Mouse (Mus musculus): ENCODE data around the gene Ehf. TPM values are rescaled to one million over a fixed set of nuclear protein-coding genes. Genes with fewer than 3 reads are reported as not detected.

The Ehf gene
- polyA plus RNA-seq, 1 experiment from 2014 or later, result 29.6 TPM

GRCm38 (mm10) chr2:103274803-103275202 lies 28.3 kb downstream of the Ehf start:
- Histone ChIP-seq H3K36me3 (ENCODE audit: control insufficient read depth, insufficient read depth, low read length) (no peaks in the 10 kb centered on the region), H3K27me3 (ENCODE audit: control insufficient read depth, insufficient read depth, low read length) (no peaks in the 10 kb centered on the region), H3K4me2 (replicated peaks; ENCODE audit: low read depth, low read length) (no peak overlapping the region), H3K4me3 (ENCODE audit: low read length) (no peak overlapping the region), H3K9me3 (ENCODE audit: control insufficient read depth, low read length) (no peaks in the 10 kb centered on the region), H3K9ac (ENCODE audit: low read depth, low read length) (no peak overlapping the region), H3K27ac (ENCODE audit: low read depth, low read length) (no peak overlapping the region), H3K4me1 (ENCODE audit: control insufficient read depth, insufficient read depth, low read length) (0 out of 2 replicates have a peak, but pooled peaks cover 5% of the 10 kb centered on the region)
- 54% methylated on average over 2 of the region's 2 CpGs for WGBS
- no peak for ATAC-seq (ENCODE audit: low FRiP score, low TSS enrichment)

- Histone ChIP-seq H3K4me2 (replicated peaks; ENCODE audit: low read depth, low read length) (no peak overlapping the region), H3K27me3 (ENCODE audit: control insufficient read depth, insufficient read depth, low read length) (no peaks in the 10 kb centered on the region)
- WGBS, result 87% methylated on average over 1 of the region's 1 CpGs
Observed at GRCm38 (mm10) chr2:103274270-103274669, 28.8 kb downstream of the Ehf start.

GRCm38 (mm10) chr2:103271481-103271880 lies 31.6 kb downstream of the Ehf start:
- Histone ChIP-seq H3K4me1 (ENCODE audit: control insufficient read depth, insufficient read depth, low read length) (no peaks in the 10 kb centered on the region), H3K27me3 (ENCODE audit: control insufficient read depth, insufficient read depth, low read length) (no peaks in the 10 kb centered on the region), H3K27ac (ENCODE audit: low read depth, low read length) (no peak overlapping the region), H3K9me3 (ENCODE audit: control insufficient read depth, low read length) (no peaks in the 10 kb centered on the region), H3K9ac (ENCODE audit: low read depth, low read length) (no peak overlapping the region), H3K36me3 (ENCODE audit: control insufficient read depth, insufficient read depth, low read length) (no peaks in the 10 kb centered on the region), H3K4me3 (ENCODE audit: low read length) (no peak overlapping the region), H3K4me2 (replicated peaks; ENCODE audit: low read depth, low read length) (no peak overlapping the region)
- WGBS, result 87% methylated on average over 8 of the region's 8 CpGs
- no peak for ATAC-seq (ENCODE audit: low FRiP score, low TSS enrichment)

More at GRCm38 (mm10) chr2:103274270-103274669, 28.8 kb downstream of the Ehf start:
- ATAC-seq (ENCODE audit: low FRiP score, low TSS enrichment), result no peak
- H3K9ac ChIP-seq (ENCODE audit: low read depth, low read length), result no peak overlapping the region
- H3K4me3 ChIP-seq (ENCODE audit: low read length), result no peak overlapping the region
- H3K36me3 ChIP-seq (ENCODE audit: control insufficient read depth, insufficient read depth, low read length), result no peaks in the 10 kb centered on the region
- H3K4me1 ChIP-seq (ENCODE audit: control insufficient read depth, insufficient read depth, low read length), result 0 out of 2 replicates have a peak, but pooled peaks cover under 1% of the 10 kb centered on the region
- no peaks in the 10 kb centered on the region for H3K9me3 ChIP-seq (ENCODE audit: control insufficient read depth, low read length)
- no peak overlapping the region for H3K27ac ChIP-seq (ENCODE audit: low read depth, low read length)

DNA sequence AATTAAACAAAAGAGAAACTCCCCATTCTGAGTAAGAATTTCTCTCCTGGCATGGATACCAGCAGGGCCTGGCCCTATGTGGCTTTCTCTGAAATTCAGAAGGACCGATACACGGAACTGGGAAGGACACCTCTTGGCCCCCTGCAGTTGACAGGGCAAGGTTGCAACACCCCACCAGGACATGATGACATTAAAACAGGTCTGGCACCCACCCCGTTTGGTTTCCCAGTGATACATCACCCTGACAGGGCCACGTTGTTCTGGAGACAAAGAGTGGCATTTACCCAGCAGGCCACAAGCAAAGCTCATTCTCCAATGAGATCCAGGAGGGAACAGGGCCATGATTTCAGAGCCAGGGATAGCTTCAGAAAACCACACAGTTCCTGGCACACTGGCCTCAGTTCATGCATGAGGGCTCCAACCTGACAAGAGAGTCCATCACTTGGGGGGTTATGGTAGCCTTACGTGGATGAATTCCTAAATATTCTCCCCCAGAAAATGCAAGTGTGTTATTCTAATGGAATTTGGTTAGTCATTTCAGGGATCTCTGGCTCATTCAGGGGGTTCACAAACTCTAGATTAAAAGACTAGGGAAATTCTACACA lies 32.4 kb downstream of the Ehf start:
- Histone ChIP-seq H3K9me3 (ENCODE audit: control insufficient read depth, low read length) (no peaks in the 10 kb centered on the region), H3K27me3 (ENCODE audit: control insufficient read depth, insufficient read depth, low read length) (no peaks in the 10 kb centered on the region), H3K4me3 (ENCODE audit: low read length) (no peak overlapping the region), H3K36me3 (ENCODE audit: control insufficient read depth, insufficient read depth, low read length) (no peaks in the 10 kb centered on the region), H3K4me1 (ENCODE audit: control insufficient read depth, insufficient read depth, low read length) (no peaks in the 10 kb centered on the region), H3K9ac (ENCODE audit: low read depth, low read length) (no peak overlapping the region), H3K27ac (ENCODE audit: low read depth, low read length) (no peak overlapping the region), H3K4me2 (replicated peaks; ENCODE audit: low read depth, low read length) (no peak overlapping the region)
- ATAC-seq (ENCODE audit: low FRiP score, low TSS enrichment), result no peak
- 78% methylated on average over 5 of the region's 5 CpGs for WGBS

DNA sequence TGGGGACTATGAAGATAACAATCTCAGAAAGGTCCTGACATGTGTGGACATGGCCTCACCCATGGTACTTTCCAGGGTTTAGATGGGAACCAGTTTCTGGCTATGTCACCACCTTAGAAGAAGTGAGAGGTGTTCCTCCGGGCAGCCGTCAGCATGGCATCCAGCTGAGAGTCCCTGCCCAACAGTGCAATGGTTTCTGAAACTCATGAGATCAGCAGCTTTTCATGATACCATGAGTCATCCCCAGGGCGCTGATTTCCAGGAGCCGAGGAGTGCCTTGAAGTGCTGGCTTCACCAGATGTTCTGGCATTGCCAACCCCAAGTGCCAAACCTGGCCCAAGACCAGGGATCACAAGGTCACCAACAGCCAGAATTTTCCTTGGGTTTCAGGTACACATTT lies 64.0 kb downstream of the Ehf start:
- no peaks in the 10 kb centered on the region for H3K27me3 ChIP-seq (ENCODE audit: control insufficient read depth, insufficient read depth, low read length)
- no peaks in the 10 kb centered on the region for H3K36me3 ChIP-seq (ENCODE audit: control insufficient read depth, insufficient read depth, low read length)
- ATAC-seq (ENCODE audit: low FRiP score, low TSS enrichment), result no peak
- no peaks in the 10 kb centered on the region for H3K4me1 ChIP-seq (ENCODE audit: control insufficient read depth, insufficient read depth, low read length)
- H3K4me3 ChIP-seq (ENCODE audit: low read length), result no peak overlapping the region
- no peak overlapping the region for H3K4me2 ChIP-seq (replicated peaks; ENCODE audit: low read depth, low read length)
- H3K9me3 ChIP-seq (ENCODE audit: control insufficient read depth, low read length), result no peaks in the 10 kb centered on the region
- no peak overlapping the region for H3K27ac ChIP-seq (ENCODE audit: low read depth, low read length)
- WGBS, result 96% methylated on average over 4 of the region's 4 CpGs
- H3K9ac ChIP-seq (ENCODE audit: low read depth, low read length), result no peak overlapping the region

- no peak for ATAC-seq (ENCODE audit: low FRiP score, low TSS enrichment)
- Histone ChIP-seq H3K4me1 (ENCODE audit: control insufficient read depth, insufficient read depth, low read length) (no peaks in the 10 kb centered on the region), H3K4me3 (ENCODE audit: low read length) (no peak overlapping the region), H3K27me3 (ENCODE audit: control insufficient read depth, insufficient read depth, low read length) (no peaks in the 10 kb centered on the region), H3K9ac (ENCODE audit: low read depth, low read length) (no peak overlapping the region), H3K9me3 (ENCODE audit: control insufficient read depth, low read length) (no peaks in the 10 kb centered on the region; the same call in 1 of the 2 replicates), H3K36me3 (ENCODE audit: control insufficient read depth, insufficient read depth, low read length) (no peaks in the 10 kb centered on the region), H3K27ac (ENCODE audit: low read depth, low read length) (no peak overlapping the region), H3K4me2 (replicated peaks; ENCODE audit: low read depth, low read length) (no peak overlapping the region)
- WGBS, result 93% methylated on average over 2 of the region's 2 CpGs
Observed at GRCm38 (mm10) chr2:103226781-103227180, 76.3 kb downstream of the Ehf start.

DNA sequence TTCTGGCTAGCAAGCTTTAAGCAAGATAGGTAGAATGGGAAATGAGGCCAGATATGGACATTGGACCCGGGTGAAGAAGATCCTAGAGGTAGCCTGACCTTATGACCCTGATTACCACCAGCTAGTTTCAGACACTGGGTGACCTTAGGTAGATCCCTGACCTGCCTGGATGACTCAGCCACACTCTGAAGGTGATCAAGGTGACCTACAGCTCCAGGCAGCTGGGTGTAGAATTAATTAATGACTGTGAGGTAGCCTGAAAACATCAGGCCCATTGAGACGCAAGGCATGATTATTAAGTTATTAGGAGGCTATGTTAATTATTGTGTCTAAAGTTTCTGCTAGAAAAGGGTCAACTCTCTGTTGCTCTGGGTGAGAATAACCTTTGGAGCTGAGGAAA lies 82.2 kb downstream of the Ehf start:
- no peaks in the 10 kb centered on the region; the same call in 1 of the 2 replicates for H3K9me3 ChIP-seq (ENCODE audit: control insufficient read depth, low read length)
- no peak for ATAC-seq (ENCODE audit: low FRiP score, low TSS enrichment)
- no peaks in the 10 kb centered on the region for H3K27me3 ChIP-seq (ENCODE audit: control insufficient read depth, insufficient read depth, low read length)
- no peak overlapping the region for H3K4me2 ChIP-seq (replicated peaks; ENCODE audit: low read depth, low read length)
- H3K36me3 ChIP-seq (ENCODE audit: control insufficient read depth, insufficient read depth, low read length), result no peaks in the 10 kb centered on the region
- no peak overlapping the region for H3K27ac ChIP-seq (ENCODE audit: low read depth, low read length)
- WGBS, result 81% methylated on average over 2 of the region's 2 CpGs
- H3K9ac ChIP-seq (ENCODE audit: low read depth, low read length), result no peak overlapping the region
- H3K4me3 ChIP-seq (ENCODE audit: low read length), result no peak overlapping the region
- no peaks in the 10 kb centered on the region for H3K4me1 ChIP-seq (ENCODE audit: control insufficient read depth, insufficient read depth, low read length)

GRCm38 (mm10) chr2:103218323-103218722 lies 84.8 kb downstream of the Ehf start:
- H3K9me3 ChIP-seq (ENCODE audit: control insufficient read depth, low read length), result no peaks in the 10 kb centered on the region; the same call in 1 of the 2 replicates
- no peaks in the 10 kb centered on the region for H3K4me1 ChIP-seq (ENCODE audit: control insufficient read depth, insufficient read depth, low read length)
- 89% methylated on average over 4 of the region's 4 CpGs for WGBS
- no peak overlapping the region for H3K4me2 ChIP-seq (replicated peaks; ENCODE audit: low read depth, low read length)
- ATAC-seq (ENCODE audit: low FRiP score, low TSS enrichment), result no peak
- no peak overlapping the region for H3K27ac ChIP-seq (ENCODE audit: low read depth, low read length)
- H3K36me3 ChIP-seq (ENCODE audit: control insufficient read depth, insufficient read depth, low read length), result no peaks in the 10 kb centered on the region
- no peak overlapping the region for H3K9ac ChIP-seq (ENCODE audit: low read depth, low read length)
- H3K27me3 ChIP-seq (ENCODE audit: control insufficient read depth, insufficient read depth, low read length), result no peaks in the 10 kb centered on the region
- no peak overlapping the region for H3K4me3 ChIP-seq (ENCODE audit: low read length)

- H3K27ac ChIP-seq (ENCODE audit: low read depth, low read length), result no peak overlapping the region
- WGBS, result 88% methylated on average over 4 of the region's 4 CpGs
- no peaks in the 10 kb centered on the region for H3K36me3 ChIP-seq (ENCODE audit: control insufficient read depth, insufficient read depth, low read length)
- no peak overlapping the region for H3K4me2 ChIP-seq (replicated peaks; ENCODE audit: low read depth, low read length)
- H3K27me3 ChIP-seq (ENCODE audit: control insufficient read depth, insufficient read depth, low read length), result no peaks in the 10 kb centered on the region
- H3K9me3 ChIP-seq (ENCODE audit: control insufficient read depth, low read length), result no peaks in the 10 kb centered on the region
- no peaks in the 10 kb centered on the region for H3K4me1 ChIP-seq (ENCODE audit: control insufficient read depth, insufficient read depth, low read length)
- H3K9ac ChIP-seq (ENCODE audit: low read depth, low read length), result no peak overlapping the region
- ATAC-seq (ENCODE audit: low FRiP score, low TSS enrichment), result no peak
- H3K4me3 ChIP-seq (ENCODE audit: low read length), result no peak overlapping the region
Observed at GRCm38 (mm10) chr2:103215801-103216200, 87.3 kb downstream of the Ehf start.
